Mouse (Mus musculus) bone marrow, adult 2 months (tissue): ENCODE data around the gene Nme2. TPM values are rescaled to one million over a fixed set of nuclear protein-coding genes. Genes with fewer than 3 reads are reported as not detected.
A peak's percentile ranks its signal among the peaks of the same experiment; 100 is the strongest.

Experiments
- H3K27ac ChIP-seq: fragments of 200-500 bp; 2 replicates; pipeline ENCODE4 v1.5.1; 2012; ENCODE audit warnings: low read depth, mild to moderate bottlenecking, control low read depth, inconsistent platforms, low read length; ENCODE audit not compliant: control insufficient read depth, poor library complexity, insufficient read depth
- H3K4me1 ChIP-seq: fragments of 200-500 bp; 2 replicates; pipeline ENCODE4 v1.6.1; 2011; ENCODE audit warnings: low read length; ENCODE audit not compliant: control insufficient read depth, insufficient read depth
- H3K4me3 ChIP-seq: fragments of 200-500 bp; replicated peaks from 2 replicates; pipeline ENCODE3; 2011; ENCODE audit warnings: mild to moderate bottlenecking, low read depth, low read length, control low read depth; ENCODE audit not compliant: control insufficient read depth
- CTCF ChIP-seq: fragments of 200-500 bp; IDR thresholded peaks from 2 replicates; pipeline ENCODE4 v1.5.1; 2011; ENCODE audit warnings: low read length, control low read depth; ENCODE audit not compliant: control insufficient read depth, insufficient read depth
- POLR2A ChIP-seq: fragments of 200-500 bp; IDR thresholded peaks from 2 replicates; pipeline ENCODE4 v1.6.1; 2011; ENCODE audit warnings: low read depth, mild to moderate bottlenecking, control low read depth, low read length, borderline replicate concordance; ENCODE audit not compliant: control insufficient read depth
- WGBS: fragments of 180-500 bp; shearing (Covaris S2); methylation state at CpG from one replicate; pipeline ENCODE4 v1.1.7; 2018; 5-methylcytosine and 5-hydroxymethylcytosine counted together
- polyA plus RNA-seq: library from polyadenylated mRNA; stranded (reverse); fragments of >200 nt; gene quantifications from 2 replicates; pipeline ENCODE4 v1.2.4, GENCODE M21; 2011; ENCODE audit warnings: low replicate concordance; ENCODE audit not compliant: missing spikeins, insufficient read depth, insufficient read length

The Nme2 gene
- polyA plus RNA-seq, result 47.5 and 121 TPM in 2 replicates

GRCm38 (mm10) chr11:93956159-93956558, at the start of gene Nme2:
Nme2 (minus strand) TSS chr11:93956259.
- H3K27ac ChIP-seq, result peak within 1 kb of the TSS; percentile 72
- TF ChIP-seq POLR2A (no peak), CTCF (no peak)
- under 1% methylated on average over 6 of the region's 6 CpGs for WGBS
- peaks cover 2% of the 10 kb centered on the region for H3K4me1 ChIP-seq
- H3K4me3 ChIP-seq, result peak within 1 kb of the TSS; percentile 89

DNA sequence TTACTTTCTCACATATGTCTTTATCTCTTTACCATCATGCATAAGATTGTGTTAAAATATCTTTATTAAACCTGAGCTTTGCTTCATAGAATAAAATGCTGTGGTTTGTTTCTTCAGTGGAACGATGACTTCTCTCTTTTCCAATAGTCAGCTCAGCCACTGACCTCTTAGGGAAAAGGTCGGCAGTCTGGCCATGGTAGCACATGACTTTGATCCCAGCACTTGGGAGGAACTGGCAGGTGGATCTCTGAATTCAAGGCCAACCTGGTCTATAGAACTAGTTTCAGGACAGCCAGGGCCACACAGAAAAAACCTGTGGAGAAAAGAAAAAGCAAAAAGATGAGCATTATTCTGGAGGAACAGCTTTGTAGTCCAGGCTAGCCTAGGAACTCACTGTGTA, 47.3 kb upstream of the Nme2 start:
- Histone ChIP-seq H3K4me3 (no peak overlapping the region), H3K4me1 (no peaks in the 10 kb centered on the region), H3K27ac (no peak overlapping the region)
- 73% methylated on average over 2 of the region's 2 CpGs for WGBS
- no peak for TF ChIP-seq CTCF
- TF ChIP-seq POLR2A, result no peak

DNA sequence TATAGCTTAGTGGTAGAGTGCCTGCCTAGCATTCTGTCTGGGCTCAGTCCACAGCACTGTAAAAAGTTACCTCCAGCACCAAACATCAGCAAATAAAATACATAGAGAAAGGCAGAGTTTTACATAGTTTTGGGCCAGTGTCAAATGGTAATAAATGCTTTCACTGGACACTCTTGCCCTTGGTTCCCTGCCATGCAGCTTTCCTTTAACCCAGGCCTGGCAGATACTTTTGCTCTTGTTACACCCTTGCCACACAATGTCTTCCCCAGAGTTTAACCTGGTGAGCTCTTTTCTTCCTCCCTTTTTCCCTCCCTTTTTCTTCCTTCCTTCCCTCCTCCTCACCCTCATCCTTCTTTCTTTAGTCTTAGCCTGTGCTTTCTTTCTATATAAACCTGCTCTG, 43.2 kb upstream of the Nme2 start:
- Histone ChIP-seq H3K27ac (no peak overlapping the region), H3K4me3 (no peak overlapping the region), H3K4me1 (peaks cover 2% of the 10 kb centered on the region; the same call in 1 of the 2 replicates)
- TF ChIP-seq CTCF (no peak), POLR2A (no peak)

DNA sequence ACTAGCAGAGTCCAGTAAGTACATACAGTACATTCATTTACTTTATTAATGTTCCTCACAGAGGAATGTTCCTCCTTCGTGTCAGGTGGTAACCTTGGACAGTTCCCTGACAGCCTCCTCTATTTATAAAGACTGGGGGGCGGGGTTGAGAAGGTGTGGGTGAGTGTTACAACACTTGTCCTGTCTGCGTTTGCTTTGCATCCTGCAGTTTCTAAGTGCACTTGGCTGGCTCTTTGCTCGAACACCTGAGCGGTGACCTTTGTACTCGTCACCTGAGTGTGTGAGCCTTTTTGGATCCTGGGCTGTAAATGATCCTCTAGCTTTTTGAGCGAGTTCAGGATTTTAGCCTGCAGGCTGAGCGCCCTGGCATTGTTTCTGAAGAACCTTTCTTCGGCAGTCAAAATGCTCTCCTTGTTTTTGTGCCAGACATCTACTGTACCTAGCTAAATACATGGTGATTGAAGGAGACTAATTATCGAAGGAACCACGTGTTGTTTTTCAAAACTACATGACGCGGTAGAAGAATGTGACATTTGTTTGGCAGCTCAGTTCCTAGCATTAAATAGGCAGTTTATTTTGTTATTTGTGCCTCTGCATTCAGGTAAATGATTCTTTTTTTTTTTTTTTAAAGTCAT, 41.2 kb upstream of the Nme2 start:
- no peak overlapping the region for H3K27ac ChIP-seq
- TF ChIP-seq POLR2A (no peak), CTCF (no peak)
- 36% methylated on average over 13 of the region's 13 CpGs for WGBS

DNA sequence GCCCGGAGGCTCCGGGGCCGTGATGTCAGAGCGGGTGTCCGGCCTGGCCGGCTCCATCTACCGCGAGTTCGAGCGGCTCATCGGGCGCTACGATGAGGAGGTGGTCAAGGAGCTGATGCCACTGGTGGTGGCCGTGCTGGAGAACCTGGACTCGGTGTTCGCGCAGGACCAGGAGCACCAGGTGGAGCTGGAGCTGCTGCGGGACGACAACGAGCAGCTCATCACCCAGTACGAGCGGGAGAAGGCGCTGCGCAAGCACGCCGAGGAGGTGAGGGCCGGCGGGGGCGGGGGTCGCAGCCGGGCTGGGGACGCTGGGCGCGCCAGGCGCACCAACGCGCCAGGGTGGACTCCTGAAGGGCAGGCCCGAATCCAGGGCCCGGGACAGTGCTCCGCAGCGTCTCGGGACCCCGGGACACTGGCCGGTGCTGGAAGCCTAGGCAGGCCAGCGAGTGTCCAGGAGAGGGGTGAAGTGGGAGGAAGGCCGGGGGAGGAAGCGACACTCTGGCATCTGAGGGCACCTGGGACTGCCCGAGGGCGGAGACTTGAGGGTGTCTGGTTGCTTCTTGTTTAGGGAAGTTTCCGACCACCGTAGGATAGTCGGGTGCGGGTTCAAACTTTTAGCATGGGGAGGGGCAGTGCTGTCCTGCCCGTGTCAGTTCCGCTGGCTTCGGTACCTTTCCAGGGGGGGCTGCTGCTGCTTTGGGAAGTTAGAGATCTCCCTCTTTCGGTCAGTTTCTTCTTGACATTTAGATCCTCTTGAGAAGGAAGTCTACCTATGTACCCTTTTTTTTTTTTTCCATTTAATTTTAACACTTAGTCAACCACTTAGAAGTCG, 40.5 kb upstream of the Nme2 start:
- TF ChIP-seq POLR2A (peak; percentile 42; the same call in 1 of the 2 replicates), CTCF (no peak)
- H3K27ac ChIP-seq, result peak overlapping the region; percentile 99
- WGBS, result under 1% methylated on average over 58 of the region's 58 CpGs
- H3K4me3 ChIP-seq, result peak overlapping the region; percentile 94
- H3K4me1 ChIP-seq, result peaks cover 2% of the 10 kb centered on the region; the same call in 1 of the 2 replicates

More for the DNA sequence above, 41.2 kb upstream of the Nme2 start:
- H3K4me1 ChIP-seq, result peaks cover 2% of the 10 kb centered on the region; the same call in 1 of the 2 replicates
- H3K4me3 ChIP-seq, result peak overlapping the region; percentile 38

- peak within 1 kb of the TSS; percentile 99 for H3K27ac ChIP-seq
- peak within 1 kb of the TSS; percentile 94 for H3K4me3 ChIP-seq
- H3K4me1 ChIP-seq, result peaks cover 2% of the 10 kb centered on the region; the same call in 1 of the 2 replicates
- WGBS, result 4% methylated on average over 70 of the region's 70 CpGs
- TF ChIP-seq CTCF (no peak), POLR2A (peak; percentile 83; the same call in 1 of the 2 replicates)
These were observed 39.8 kb upstream of the Nme2 start, which contains the start of gene Spag9 for GRCm38 (mm10) chr11:93995720-93996305. Spag9 (plus strand) TSS chr11:93996091.

GRCm38 (mm10) chr11:93995111-93995719, 39.2 kb upstream of the Nme2 start:
- Histone ChIP-seq H3K27ac (peak overlapping the region; percentile 99), H3K4me3 (peak overlapping the region; percentile 86), H3K4me1 (peaks cover 2% of the 10 kb centered on the region; the same call in 1 of the 2 replicates)
- no peak for TF ChIP-seq CTCF
- TF ChIP-seq POLR2A, result no peak
- under 1% methylated on average over 15 of the region's 15 CpGs for WGBS

- no peak for TF ChIP-seq CTCF
- peaks cover 2% of the 10 kb centered on the region; the same call in 1 of the 2 replicates for H3K4me1 ChIP-seq
- peak overlapping the region; percentile 99; the same call in 1 of the 2 replicates for H3K27ac ChIP-seq
- H3K4me3 ChIP-seq, result no peak overlapping the region
- 63% methylated on average over 5 of the region's 5 CpGs for WGBS
These were observed 38.5 kb upstream of the Nme2 start for GRCm38 (mm10) chr11:93994531-93994930.
